15 mouse cellular contexts compared by ENCODE assay signal in the genomic region with DNA sequence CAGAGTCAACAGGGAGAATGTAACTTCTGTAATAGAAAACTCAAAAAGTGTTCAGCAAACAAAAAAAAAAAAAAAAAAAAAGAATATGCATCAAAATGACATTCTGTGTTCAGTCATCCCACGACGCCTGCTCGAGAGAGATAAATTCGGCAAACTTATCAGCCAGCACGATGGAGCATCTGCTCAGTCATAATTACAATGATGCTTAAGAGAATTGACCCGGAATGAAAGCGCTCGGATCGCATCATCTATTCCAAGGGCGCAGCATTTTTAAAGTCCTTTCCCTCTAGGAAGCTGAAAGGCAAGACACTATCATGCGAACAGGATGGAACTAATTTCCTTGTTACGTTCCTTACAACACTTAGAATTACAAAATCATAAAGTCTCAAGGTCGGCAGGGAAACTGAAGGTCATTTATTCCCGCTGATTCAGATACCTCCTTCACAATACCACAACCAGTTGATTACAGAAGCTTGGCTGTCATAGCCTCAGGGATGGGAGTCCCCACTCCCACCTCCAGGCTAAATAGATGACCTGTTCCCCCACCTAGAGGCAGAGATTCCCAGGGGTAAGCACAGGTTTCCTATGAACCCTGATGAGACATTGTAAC.
"Had no signal": no experiment of that assay in that cellular context is flagged by ENCODE, and none has a peak within 500 bp of the region (broad histone marks: within the 10 kb centered on the region; RNA-seq: fewer than 3 reads in every experiment).

No protein-coding gene starts in this region.

- H3K27ac ChIP-seq: kidney, embryonic 15.5 days; limb, embryonic 15.5 days; liver, embryonic 12.5 days; neural tube, embryonic 12.5 days had no signal

- DNase-seq: kidney, adult 2 months; kidney, postnatal 14 days; layer of hippocampus, postnatal 36 days; lung, embryonic 14.5 days; lung, postnatal 10 days; lung, postnatal 4 days; right cerebral cortex, postnatal 4 days; spleen, adult 18-20 months; thymus, postnatal 36 days had no signal

- H3K4me3 ChIP-seq: kidney, embryonic 15.5 days; limb, embryonic 15.5 days; liver, embryonic 12.5 days; myocyte; neural tube, embryonic 12.5 days had no signal

- H3K4me1 ChIP-seq: kidney, embryonic 15.5 days; limb, embryonic 15.5 days; liver, embryonic 12.5 days; neural tube, embryonic 12.5 days had no signal

- H3K4me2 ChIP-seq: kidney, embryonic 15.5 days; limb, embryonic 15.5 days; liver, embryonic 12.5 days; lung, embryonic 14.5 days; midbrain, embryonic 11.5 days; neural tube, embryonic 12.5 days had no signal

- H3K9ac ChIP-seq: kidney, embryonic 15.5 days; limb, embryonic 15.5 days; liver, embryonic 12.5 days; lung, embryonic 14.5 days; neural tube, embryonic 12.5 days had no signal

- H3K36me3 ChIP-seq: kidney, embryonic 15.5 days; limb, embryonic 15.5 days; liver, embryonic 12.5 days; neural tube, embryonic 12.5 days had no signal

- H3K9me3 ChIP-seq: limb, embryonic 15.5 days; neural tube, embryonic 12.5 days had no signal

- ATAC-seq: liver, embryonic 12.5 days had no signal

- H3K27me3 ChIP-seq: kidney, embryonic 15.5 days; limb, embryonic 15.5 days; liver, embryonic 12.5 days; neural tube, embryonic 12.5 days had no signal
